Mouse (Mus musculus): ENCODE results near the gene Olfr56.

GRCm38 (mm10) chr11:49141974-49142373 lies 163.3 kb downstream of the Olfr56 start, which contains the start of gene Olfr1395:
- TF ChIP-seq MAFK (IDR thresholded peaks at IDR 0.05; ENCODE audit: insufficient read depth, low read depth, low read length), result no peak
- TF ChIP-seq ZC3H11A (IDR thresholded peaks at IDR 0.05; ENCODE audit: borderline replicate concordance, low read depth, low read length), result no peak
- no peak for TF ChIP-seq HCFC1 (IDR thresholded peaks at IDR 0.05; ENCODE audit: borderline replicate concordance, insufficient read depth, low read length)
- no peak for TF ChIP-seq ZNF384 (IDR thresholded peaks at IDR 0.05; ENCODE audit: low read depth, low read length)
- TF ChIP-seq CHD2 (IDR thresholded peaks at IDR 0.05; ENCODE audit: low read depth, low read length), result no peak
